Mouse (Mus musculus): Measurements from ENCODE around the gene Memo1. TPM values are rescaled to one million over a fixed set of nuclear protein-coding genes. Genes with fewer than 3 reads are reported as not detected.

Gene Memo1
- polyA plus RNA-seq, 1 experiment from 2014 or later: 80.7 TPM

- no peak for DNase-seq (ENCODE audit: low spot score)
- no peak overlapping the region for H3K27ac ChIP-seq
- no peaks in the 10 kb centered on the region for H3K27me3 ChIP-seq (ENCODE audit: insufficient read depth, poor library complexity, severe bottlenecking)
- no peak overlapping the region for H3K4me3 ChIP-seq
- H3K9me3 ChIP-seq: no peaks in the 10 kb centered on the region
- 73% methylated on average over 2 of the region's 2 CpGs for WGBS
- H3K4me1 ChIP-seq: peaks cover 30% of the 10 kb centered on the region
- H3K36me3 ChIP-seq: peaks cover 12% of the 10 kb centered on the region
These were observed 6.7 kb downstream of the Memo1 start for GRCm38 (mm10) chr17:74288626-74289025.

GRCm38 (mm10) chr17:74286140-74286730 is 9.1 kb downstream of the Memo1 start:
- H3K4me1 ChIP-seq: peaks cover 26% of the 10 kb centered on the region
- H3K27me3 ChIP-seq (ENCODE audit: insufficient read depth, poor library complexity, severe bottlenecking): no peaks in the 10 kb centered on the region
- no peak overlapping the region for H3K4me3 ChIP-seq
- 83% methylated on average over 4 of the region's 4 CpGs for WGBS
- no peak for DNase-seq (ENCODE audit: low spot score)
- H3K27ac ChIP-seq: no peak overlapping the region
- peaks cover 12% of the 10 kb centered on the region for H3K36me3 ChIP-seq
- no peaks in the 10 kb centered on the region for H3K9me3 ChIP-seq

GRCm38 (mm10) chr17:74285730-74286129 is 9.6 kb downstream of the Memo1 start:
- WGBS: 84% methylated on average over 2 of the region's 2 CpGs
- Histone ChIP-seq H3K27me3 (ENCODE audit: insufficient read depth, poor library complexity, severe bottlenecking) (no peaks in the 10 kb centered on the region), H3K4me3 (no peak overlapping the region), H3K27ac (no peak overlapping the region), H3K9me3 (no peaks in the 10 kb centered on the region), H3K4me1 (peaks cover 22% of the 10 kb centered on the region), H3K36me3 (peaks cover 15% of the 10 kb centered on the region)
- no peak for DNase-seq (ENCODE audit: low spot score)

GRCm38 (mm10) chr17:74284397-74285115 is 10.8 kb downstream of the Memo1 start:
- 82% methylated on average over 2 of the region's 2 CpGs for WGBS
- Histone ChIP-seq H3K9me3 (no peaks in the 10 kb centered on the region), H3K36me3 (peaks cover 15% of the 10 kb centered on the region), H3K27ac (no peak overlapping the region), H3K4me3 (no peak overlapping the region), H3K4me1 (peaks cover 15% of the 10 kb centered on the region), H3K27me3 (ENCODE audit: insufficient read depth, poor library complexity, severe bottlenecking) (no peaks in the 10 kb centered on the region)
- no peak for DNase-seq (ENCODE audit: low spot score)

GRCm38 (mm10) chr17:74282024-74282423 is 13.3 kb downstream of the Memo1 start:
- DNase-seq (ENCODE audit: low spot score): no peak
- H3K27ac ChIP-seq: no peak overlapping the region
- WGBS: 94% methylated on average over 3 of the region's 3 CpGs

GRCm38 (mm10) chr17:74278966-74279869 is 16.1 kb downstream of the Memo1 start:
- no peaks in the 10 kb centered on the region for H3K9me3 ChIP-seq
- peaks cover 7% of the 10 kb centered on the region; the same call in 1 of the 2 replicates for H3K36me3 ChIP-seq
- WGBS: 91% methylated on average over 8 of the region's 8 CpGs
- H3K27me3 ChIP-seq (ENCODE audit: insufficient read depth, poor library complexity, severe bottlenecking): no peaks in the 10 kb centered on the region
- H3K27ac ChIP-seq: no peak overlapping the region
- H3K4me1 ChIP-seq: peaks cover 8% of the 10 kb centered on the region; the same call in 1 of the 2 replicates
- H3K4me3 ChIP-seq: no peak overlapping the region
- no peak for DNase-seq (ENCODE audit: low spot score)

More at GRCm38 (mm10) chr17:74282024-74282423, 13.3 kb downstream of the Memo1 start:
- peaks cover 11% of the 10 kb centered on the region; the same call in 1 of the 2 replicates for H3K4me1 ChIP-seq
- 0 out of 2 replicates have a peak, but pooled peaks cover 3% of the 10 kb centered on the region for H3K36me3 ChIP-seq
- no peaks in the 10 kb centered on the region for H3K27me3 ChIP-seq (ENCODE audit: insufficient read depth, poor library complexity, severe bottlenecking)
- H3K4me3 ChIP-seq: no peak overlapping the region
- no peaks in the 10 kb centered on the region for H3K9me3 ChIP-seq

- H3K4me3 ChIP-seq: no peak overlapping the region
- H3K4me1 ChIP-seq: peaks cover 21% of the 10 kb centered on the region
- H3K9me3 ChIP-seq: no peaks in the 10 kb centered on the region
- DNase-seq (ENCODE audit: low spot score): no peak
- no peaks in the 10 kb centered on the region for H3K27me3 ChIP-seq (ENCODE audit: insufficient read depth, poor library complexity, severe bottlenecking)
- peaks cover 5% of the 10 kb centered on the region; the same call in 1 of the 2 replicates for H3K36me3 ChIP-seq
- no peak overlapping the region for H3K27ac ChIP-seq
- 62% methylated on average over 3 of the region's 3 CpGs for WGBS
These were observed 20.9 kb downstream of the Memo1 start for GRCm38 (mm10) chr17:74274471-74274870.

GRCm38 (mm10) chr17:74272683-74273205 is 22.6 kb downstream of the Memo1 start:
- H3K4me1 ChIP-seq: peaks cover 15% of the 10 kb centered on the region
- H3K4me3 ChIP-seq: no peak overlapping the region
- 57% methylated on average over 16 of the region's 16 CpGs for whole genome bisulfite sequencing
- H3K36me3 ChIP-seq: peaks cover 9% of the 10 kb centered on the region; the same call in 1 of the 2 replicates
- H3K27ac ChIP-seq: peak overlapping the region; percentile 4; the same call in 1 of the 2 replicates
- DNase-seq (ENCODE audit: low spot score): no peak
- H3K27me3 ChIP-seq (ENCODE audit: insufficient read depth, poor library complexity, severe bottlenecking): no peaks in the 10 kb centered on the region
- H3K9me3 ChIP-seq: no peaks in the 10 kb centered on the region

- peaks cover 10% of the 10 kb centered on the region; the same call in 1 of the 2 replicates for H3K36me3 ChIP-seq
- no peak for DNase-seq (ENCODE audit: low spot score)
- no peak overlapping the region for H3K4me3 ChIP-seq
- no peak overlapping the region for H3K27ac ChIP-seq
- no peaks in the 10 kb centered on the region for H3K9me3 ChIP-seq
- H3K27me3 ChIP-seq (ENCODE audit: insufficient read depth, poor library complexity, severe bottlenecking): no peaks in the 10 kb centered on the region
- 89% methylated on average over 3 of the region's 3 CpGs for WGBS
- H3K4me1 ChIP-seq: peaks cover 15% of the 10 kb centered on the region
These were observed 23.6 kb downstream of the Memo1 start for GRCm38 (mm10) chr17:74271541-74272268.

GRCm38 (mm10) chr17:74270205-74270604 is 25.1 kb downstream of the Memo1 start:
- Histone ChIP-seq H3K27ac (no peak overlapping the region), H3K9me3 (no peaks in the 10 kb centered on the region), H3K36me3 (0 out of 2 replicates have a peak, but pooled peaks cover 5% of the 10 kb centered on the region), H3K27me3 (ENCODE audit: insufficient read depth, poor library complexity, severe bottlenecking) (no peaks in the 10 kb centered on the region), H3K4me1 (peaks cover 28% of the 10 kb centered on the region), H3K4me3 (no peak overlapping the region)
- WGBS: 73% methylated on average over 2 of the region's 2 CpGs
- DNase-seq (ENCODE audit: low spot score): no peak

- WGBS: 85% methylated on average over 11 of the region's 11 CpGs
- Histone ChIP-seq H3K36me3 (0 out of 2 replicates have a peak, but pooled peaks cover 5% of the 10 kb centered on the region), H3K4me1 (peaks cover 38% of the 10 kb centered on the region), H3K27ac (peak overlapping the region; percentile 29; the same call in 1 of the 2 replicates), H3K9me3 (no peaks in the 10 kb centered on the region), H3K27me3 (ENCODE audit: insufficient read depth, poor library complexity, severe bottlenecking) (no peaks in the 10 kb centered on the region), H3K4me3 (no peak overlapping the region)
- DNase-seq (ENCODE audit: low spot score): no peak
These were observed 27.7 kb downstream of the Memo1 start for GRCm38 (mm10) chr17:74267415-74268180.

All from heart, embryonic 10.5 days (tissue).